Mouse (Mus musculus) small intestine, adult 2 months (tissue): ENCODE results near the gene Alg5.

Source experiments
- CTCF ChIP-seq: fragments of 200-500 bp; IDR thresholded peaks from 2 replicates; pipeline ENCODE4 v1.5.1; 2012; ENCODE audit warnings: low read depth, mild to moderate bottlenecking, control low read depth, inconsistent platforms, low read length, moderate library complexity, mixed read lengths; ENCODE audit not compliant: insufficient replicate concordance, insufficient read length; ENCODE audit errors: extremely low read depth
- POLR2A ChIP-seq: fragments of 200-500 bp; IDR thresholded peaks from 2 replicates; pipeline ENCODE4 v1.6.1; 2012; ENCODE audit warnings: low read depth, mild to moderate bottlenecking, control low read depth, inconsistent platforms, low read length, moderate library complexity

- TF ChIP-seq CTCF, result no peak
- TF ChIP-seq POLR2A, result no peak
Observed at GRCm38 (mm10) chr3:54687245-54687644, 48.1 kb upstream of the Alg5 start.
